Mouse (Mus musculus): ENCODE results near the gene Crtac1.
A peak's percentile ranks its signal among the peaks of the same experiment; 100 is the strongest.

Gene Crtac1

GRCm38 (mm10) chr19:42322357-42323090 is 109.1 kb downstream of the Crtac1 start:
- DNase-seq: no peak

GRCm38 (mm10) chr19:42321936-42322335 is 109.6 kb downstream of the Crtac1 start:
- DNase-seq: no peak

GRCm38 (mm10) chr19:42317648-42318425 is 113.7 kb downstream of the Crtac1 start:
- peak; percentile 23 for DNase-seq

- DNase-seq: peak; percentile 19
Measured at GRCm38 (mm10) chr19:42316998-42317397, 114.6 kb downstream of the Crtac1 start.

GRCm38 (mm10) chr19:42316525-42316924 is 115.1 kb downstream of the Crtac1 start:
- DNase-seq: peak; percentile 28

GRCm38 (mm10) chr19:42315914-42316313 is 115.7 kb downstream of the Crtac1 start:
- DNase-seq: peak; percentile 52

- no peak for DNase-seq
Measured at GRCm38 (mm10) chr19:42315070-42315679, 116.4 kb downstream of the Crtac1 start.

GRCm38 (mm10) chr19:42312191-42312590 is 119.4 kb downstream of the Crtac1 start:
- no peak for DNase-seq

- DNase-seq: no peak
Measured at GRCm38 (mm10) chr19:42311332-42311731, 120.3 kb downstream of the Crtac1 start.

GRCm38 (mm10) chr19:42308931-42309330 is 122.7 kb downstream of the Crtac1 start:
- no peak for DNase-seq

GRCm38 (mm10) chr19:42307019-42307418 is 124.6 kb downstream of the Crtac1 start:
- no peak for DNase-seq

GRCm38 (mm10) chr19:42306202-42306601 is 125.4 kb downstream of the Crtac1 start:
- no peak for DNase-seq

GRCm38 (mm10) chr19:42305746-42306145 is 125.8 kb downstream of the Crtac1 start:
- DNase-seq: no peak

- DNase-seq: no peak
Measured at GRCm38 (mm10) chr19:42304506-42304905, 127.1 kb downstream of the Crtac1 start.

GRCm38 (mm10) chr19:42303210-42303813 is 128.3 kb downstream of the Crtac1 start:
- no peak for DNase-seq

GRCm38 (mm10) chr19:42293216-42293615 is 138.4 kb downstream of the Crtac1 start:
- DNase-seq: no peak

- DNase-seq: no peak
Measured at GRCm38 (mm10) chr19:42292106-42292505, 139.5 kb downstream of the Crtac1 start.

- no peak for DNase-seq
Measured at GRCm38 (mm10) chr19:42290954-42291661, 140.5 kb downstream of the Crtac1 start.

- DNase-seq: no peak
Measured at GRCm38 (mm10) chr19:42288361-42288760, 143.2 kb downstream of the Crtac1 start.

- DNase-seq: no peak
Measured at GRCm38 (mm10) chr19:42284178-42284577, 147.4 kb downstream of the Crtac1 start.

- DNase-seq: no peak
Measured at GRCm38 (mm10) chr19:42279611-42280010, 152.0 kb downstream of the Crtac1 start.

- no peak for DNase-seq
Measured at GRCm38 (mm10) chr19:42278461-42278860, 153.1 kb downstream of the Crtac1 start.

GRCm38 (mm10) chr19:42277288-42277687 is 154.3 kb downstream of the Crtac1 start:
- DNase-seq: no peak

Data from cerebellum, adult 11-12 months (tissue).